Mouse (Mus musculus): ENCODE measurements around the gene Zdhhc22.

Gene Zdhhc22

GRCm38 (mm10) chr12:86931919-86932574, 58.2 kb downstream of the Zdhhc22 start:
- DNase-seq = no peak

DNA sequence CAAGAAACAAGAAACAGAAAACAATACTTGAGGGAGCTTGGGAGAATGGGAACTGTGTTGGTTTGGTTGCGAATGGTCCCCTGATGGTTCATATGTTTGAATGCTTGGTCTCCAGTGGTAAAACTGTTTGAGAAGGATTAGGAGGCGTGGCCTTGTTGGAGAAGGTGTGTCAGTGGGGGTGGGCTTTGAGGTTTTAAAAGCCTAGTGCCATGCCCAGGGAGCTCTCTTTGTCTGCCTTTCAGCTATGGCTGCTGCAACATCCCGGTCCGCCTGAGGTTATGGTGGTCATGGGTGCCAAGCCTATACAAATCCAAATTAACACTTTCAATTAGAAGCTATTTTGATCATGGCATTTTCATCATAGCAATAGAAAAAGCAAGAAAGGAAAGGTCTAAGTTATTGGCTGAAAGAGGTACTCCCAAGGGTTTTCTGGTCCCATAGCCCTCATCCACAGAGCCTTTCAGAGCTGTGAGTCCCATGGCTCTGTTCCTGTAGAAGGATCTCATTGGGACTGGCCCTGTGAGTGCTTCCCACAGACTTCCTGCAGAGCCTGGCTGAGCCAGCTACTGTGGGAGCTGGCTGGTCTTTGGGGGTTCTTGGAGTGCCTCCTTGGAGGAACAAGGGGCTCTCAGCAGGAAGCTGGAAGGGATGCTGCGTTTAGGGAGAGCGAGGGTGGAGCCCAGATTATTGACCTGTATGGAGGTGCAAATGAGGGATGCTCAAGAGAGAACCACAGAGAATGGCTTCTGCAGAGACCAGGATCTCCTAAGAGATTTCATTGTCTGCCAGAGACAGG, 59.1 kb downstream of the Zdhhc22 start:
- no peak for DNase-seq

All from right cerebral cortex, postnatal 4 days (tissue).